Mouse (Mus musculus) thymus, adult 2 months (tissue): ENCODE measurements at regions not wholly inside any gene's neighbourhood (a gene's known extent, or its start where the extent isn't known, plus 50 kb on each side); places are given as distances from the start of the nearest gene placed in this dataset.
"Not testable (repeated sequence)": the region's sequence is repeated elsewhere in the genome, so short reads cannot be mapped to it uniquely, and the experiment has no call there.

ENCODE experiments used
- CTCF ChIP-seq: fragments of 200-500 bp; IDR thresholded peaks from 2 replicates; pipeline ENCODE4 v1.5.1; 2012; ENCODE audit warnings: mild to moderate bottlenecking, control low read depth, low read length, moderate library complexity, borderline replicate concordance; ENCODE audit not compliant: control insufficient read depth, poor library complexity, insufficient read depth; ENCODE audit errors: extremely low read depth
- POLR2A ChIP-seq: fragments of 200-500 bp; IDR thresholded peaks from 2 replicates; pipeline ENCODE4 v1.6.1; 2012; ENCODE audit warnings: mild to moderate bottlenecking, low read length, control low read depth, moderate library complexity; ENCODE audit not compliant: control insufficient read depth, poor library complexity, insufficient read depth; ENCODE audit errors: extremely low read depth

GRCm38 (mm10) chr12:115915420-115915819, 132.1 kb upstream of the Zfp386 start:
- TF ChIP-seq POLR2A, CTCF: not testable (repeated sequence)
